Mouse (Mus musculus) cerebellum, adult 2 months (tissue): ENCODE data around the gene Nxpe5. TPM values are rescaled to one million over a fixed set of nuclear protein-coding genes. Genes with fewer than 3 reads are reported as not detected.

Experiments
- DNase-seq, 2 experiments: peaks; one replicate each; pipeline ENCODE4 v3.0.0; 2021
- H3K27ac ChIP-seq: fragments of 200-500 bp; 2 replicates; pipeline ENCODE4 v1.5.1; 2012; ENCODE audit warnings: low read length, control low read depth, inconsistent platforms; ENCODE audit not compliant: insufficient read depth
- H3K27me3 ChIP-seq: fragments of 200-500 bp; 2 replicates; pipeline ENCODE4 v1.6.1; 2012; ENCODE audit warnings: inconsistent platforms, mild to moderate bottlenecking, low read length, moderate library complexity; ENCODE audit not compliant: control insufficient read depth, insufficient read depth
- H3K4me1 ChIP-seq: fragments of 200-500 bp; 2 replicates; pipeline ENCODE4 v1.6.1; 2011; ENCODE audit warnings: low read length; ENCODE audit not compliant: control insufficient read depth, insufficient read depth
- H3K4me3 ChIP-seq: fragments of 200-500 bp; replicated peaks from 2 replicates; pipeline ENCODE3; 2011; ENCODE audit warnings: mild to moderate bottlenecking, low read depth, low read length, control low read depth; ENCODE audit not compliant: insufficient read depth
- CTCF ChIP-seq: fragments of 200-500 bp; IDR thresholded peaks from 2 replicates; pipeline ENCODE4 v1.5.1; 2011; ENCODE audit warnings: low read depth, mild to moderate bottlenecking, control low read depth, low read length, moderate library complexity, borderline replicate concordance; ENCODE audit not compliant: insufficient read depth
- POLR2A ChIP-seq: fragments of 200-500 bp; IDR thresholded peaks from 2 replicates; pipeline ENCODE4 v1.6.1; 2011; ENCODE audit warnings: low read length, control low read depth, borderline replicate concordance; ENCODE audit not compliant: insufficient read depth
- WGBS: fragments of 180-500 bp; shearing (Covaris S2); methylation state at CpG from one replicate; pipeline ENCODE4 v1.1.7; 2018; 5-methylcytosine and 5-hydroxymethylcytosine counted together
- polyA plus RNA-seq: library from polyadenylated mRNA; depleted of rRNA; stranded (reverse); fragments of >200 nt; gene quantifications from 2 replicates; pipeline ENCODE4 v1.2.3, GENCODE M21; 2012; rRNA removed

Nxpe5 gene
- polyA plus RNA-seq, 1 experiment = not detected

GRCm38 (mm10) chr5:138280829-138281228 lies 55.1 kb downstream of the Nxpe5 start:
- no peak overlapping the region for H3K27ac ChIP-seq
- no peak for DNase-seq
- H3K4me3 ChIP-seq = no peak overlapping the region
- TF ChIP-seq CTCF (no peak), POLR2A (no peak)
- H3K27me3 ChIP-seq = no peaks in the 10 kb centered on the region
- WGBS = 93% methylated on average over 15 of the region's 15 CpGs
- no peaks in the 10 kb centered on the region for H3K4me1 ChIP-seq

GRCm38 (mm10) chr5:138281798-138282197 lies 56.1 kb downstream of the Nxpe5 start:
- no peak overlapping the region for H3K27ac ChIP-seq
- WGBS = 86% methylated on average over 2 of the region's 2 CpGs
- no peak for DNase-seq
- H3K4me3 ChIP-seq = no peak overlapping the region
- no peaks in the 10 kb centered on the region for H3K4me1 ChIP-seq
- no peaks in the 10 kb centered on the region for H3K27me3 ChIP-seq
- TF ChIP-seq POLR2A (no peak), CTCF (no peak)

DNA sequence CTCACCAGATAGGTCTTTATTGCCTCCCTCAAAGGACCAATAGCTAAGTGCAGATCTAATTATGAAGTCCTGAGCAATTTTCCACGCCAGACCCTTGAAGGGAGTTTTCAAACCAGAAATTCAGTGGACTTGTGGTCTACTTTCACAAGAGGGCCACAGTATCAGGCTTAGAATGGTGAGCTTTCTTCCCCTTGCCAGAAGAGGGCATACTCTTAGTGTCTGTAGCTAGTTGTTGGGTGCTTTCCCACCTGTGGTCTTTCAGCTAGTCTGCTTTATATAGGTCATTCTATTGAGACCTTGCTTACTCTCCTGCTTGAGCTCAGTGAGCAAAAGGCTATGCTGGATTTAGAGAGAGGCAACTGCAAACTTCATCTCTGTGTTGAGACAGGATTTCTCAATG lies 57.8 kb downstream of the Nxpe5 start:
- H3K4me1 ChIP-seq = no peaks in the 10 kb centered on the region
- H3K4me3 ChIP-seq = no peak overlapping the region
- no peak overlapping the region for H3K27ac ChIP-seq
- H3K27me3 ChIP-seq = no peaks in the 10 kb centered on the region
- no peak for DNase-seq
- no peak for TF ChIP-seq CTCF
- no peak for TF ChIP-seq POLR2A
- 63% methylated on average over 1 of the region's 1 CpGs for WGBS

DNA sequence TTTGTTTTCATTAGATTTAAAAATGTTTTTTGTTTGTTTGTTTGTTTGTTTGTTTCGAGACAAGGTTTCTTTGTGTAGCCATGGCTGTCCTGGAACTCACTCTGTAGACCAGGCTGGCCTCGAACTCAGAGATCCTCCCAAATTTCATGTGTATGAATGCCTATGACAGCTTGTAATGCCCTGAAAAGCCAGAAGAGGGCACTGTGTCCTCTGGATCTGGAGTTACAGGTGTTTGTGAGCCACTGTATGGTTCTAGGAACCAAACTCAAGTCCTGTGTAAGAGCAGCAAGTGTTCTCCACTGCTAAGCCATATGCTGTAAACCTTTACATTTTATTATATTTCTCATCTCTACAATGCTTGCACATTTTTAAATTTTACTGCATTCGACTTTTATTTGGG lies 62.2 kb downstream of the Nxpe5 start:
- 72% methylated on average over 3 of the region's 3 CpGs for WGBS

GRCm38 (mm10) chr5:138291638-138292037 lies 65.9 kb downstream of the Nxpe5 start:
- TF ChIP-seq POLR2A (no peak), CTCF (no peak)
- 75% methylated on average over 1 of the region's 1 CpGs for WGBS

More for the DNA sequence above, 62.2 kb downstream of the Nxpe5 start:
- H3K27me3 ChIP-seq = no peaks in the 10 kb centered on the region
- no peak overlapping the region for H3K27ac ChIP-seq
- H3K4me3 ChIP-seq = no peak overlapping the region
- no peaks in the 10 kb centered on the region for H3K4me1 ChIP-seq
- no peak for TF ChIP-seq POLR2A
- no peak for TF ChIP-seq CTCF
- no peak for DNase-seq

DNA sequence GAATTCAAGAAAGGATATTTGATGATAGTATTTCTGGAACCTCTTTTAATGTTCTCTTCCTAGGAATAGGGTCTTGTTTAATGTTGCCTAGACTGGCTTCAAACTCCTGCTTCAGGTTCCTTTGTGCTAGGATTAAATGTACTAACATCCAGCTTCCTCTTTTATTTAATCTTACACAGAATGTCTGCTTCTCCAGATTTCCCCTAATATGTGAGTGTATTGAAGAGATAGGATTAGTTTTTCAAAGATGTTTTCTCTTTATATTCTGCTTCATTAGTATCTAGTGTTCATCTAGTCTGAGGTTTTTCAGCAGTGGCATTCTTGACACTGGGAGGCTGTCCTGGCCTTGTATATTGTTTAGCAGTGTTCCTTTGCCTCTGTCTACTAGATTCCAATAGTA lies 68.5 kb downstream of the Nxpe5 start:
- Histone ChIP-seq H3K27ac (no peak overlapping the region), H3K27me3 (no peaks in the 10 kb centered on the region), H3K4me3 (no peak overlapping the region), H3K4me1 (no peaks in the 10 kb centered on the region)
- DNase-seq = no peak
- no peak for TF ChIP-seq POLR2A
- no peak for TF ChIP-seq CTCF

More at GRCm38 (mm10) chr5:138291638-138292037, 65.9 kb downstream of the Nxpe5 start:
- DNase-seq = no peak
- Histone ChIP-seq H3K4me1 (no peaks in the 10 kb centered on the region), H3K27me3 (no peaks in the 10 kb centered on the region), H3K27ac (no peak overlapping the region), H3K4me3 (no peak overlapping the region)

DNA sequence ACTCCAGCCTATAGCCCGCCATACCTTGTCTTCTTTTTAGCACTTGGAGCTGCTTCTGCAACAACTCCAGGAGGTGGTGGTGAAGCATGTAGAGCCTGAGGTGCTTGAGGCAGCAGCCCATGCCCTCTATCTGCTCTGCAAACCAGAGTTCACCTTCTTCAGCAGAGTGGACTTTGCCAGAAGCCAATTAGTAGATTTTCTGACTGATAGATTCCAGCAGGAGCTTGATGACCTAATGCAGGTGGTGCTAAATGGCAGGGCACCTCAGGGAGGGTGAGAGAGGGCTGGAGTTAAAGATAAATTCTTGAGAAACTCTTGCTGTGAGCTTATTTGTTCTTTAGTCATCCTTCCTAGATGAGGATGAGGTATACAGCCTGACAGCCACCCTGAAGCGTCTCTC lies 73.9 kb downstream of the Nxpe5 start:
- TF ChIP-seq CTCF (no peak), POLR2A (no peak)
- Histone ChIP-seq H3K27me3 (no peaks in the 10 kb centered on the region), H3K4me3 (no peak overlapping the region), H3K27ac (no peak overlapping the region), H3K4me1 (no peaks in the 10 kb centered on the region)
- DNase-seq = no peak
- 89% methylated on average over 2 of the region's 2 CpGs for WGBS

Other genes with a start within 250 kb of the Nxpe5 start
- gene Azgp1, start 244.4 kb upstream of the Nxpe5 start, polyA plus RNA-seq = 0.08 and 0.21 TPM in 2 replicates
- not detected in 2 replicates for gene Smok3a, start 204.6 kb upstream of the Nxpe5 start, polyA plus RNA-seq
- gene Smok3b, start 204.5 kb upstream of the Nxpe5 start, polyA plus RNA-seq = not detected in 2 replicates
- gene Smok3c, start 172.7 kb upstream of the Nxpe5 start, polyA plus RNA-seq = not detected in 2 replicates
- 16.8 and 17.4 TPM in 2 replicates for gene Zkscan1, start 140.8 kb upstream of the Nxpe5 start, polyA plus RNA-seq
- 19.0 and 19.2 TPM in 2 replicates for gene Zscan21, start 109.0 kb upstream of the Nxpe5 start, polyA plus RNA-seq
- 3.8 and 4.2 TPM in 2 replicates for gene Zfp113, start 70.2 kb upstream of the Nxpe5 start, polyA plus RNA-seq
- 147 and 158 TPM in 2 replicates for gene Cops6, start 64.8 kb upstream of the Nxpe5 start, polyA plus RNA-seq
- gene Ap4m1, start 53.9 kb upstream of the Nxpe5 start, polyA plus RNA-seq = 25.8 and 28.3 TPM in 2 replicates
- gene Mcm7, start 53.5 kb upstream of the Nxpe5 start, polyA plus RNA-seq = 23.0 and 24.5 TPM in 2 replicates
- gene Taf6, start 38.4 kb upstream of the Nxpe5 start, polyA plus RNA-seq = 52.7 and 54.8 TPM in 2 replicates
- gene Cnpy4, start 38.4 kb upstream of the Nxpe5 start, polyA plus RNA-seq = 17.3 and 18.3 TPM in 2 replicates
- 7.4 and 7.5 TPM in 2 replicates for gene Mblac1, start 31.6 kb upstream of the Nxpe5 start, polyA plus RNA-seq
- 168 and 176 TPM in 2 replicates for gene Lamtor4, start 29.6 kb downstream of the Nxpe5 start, polyA plus RNA-seq
- gene BC037034, start 38.1 kb downstream of the Nxpe5 start, polyA plus RNA-seq = 90.1 and 92.0 TPM in 2 replicates
- 1.5 and 2.0 TPM in 2 replicates for gene Gal3st4, start 46.9 kb downstream of the Nxpe5 start, polyA plus RNA-seq
- 0.03 and 0.05 TPM in 2 replicates for gene Gm43720, start 54.1 kb downstream of the Nxpe5 start, polyA plus RNA-seq
- 4.6 and 4.7 TPM in 2 replicates for gene Gpc2, start 54.1 kb downstream of the Nxpe5 start, polyA plus RNA-seq
- 1.9 and 2.5 TPM in 2 replicates for gene Stag3, start 54.3 kb downstream of the Nxpe5 start, polyA plus RNA-seq
- 0.10 TPM in 1 of 2 replicates, not detected in the other for gene Pvrig, start 116.1 kb downstream of the Nxpe5 start, polyA plus RNA-seq
- 18.4 and 19.2 TPM in 2 replicates for gene Zfp157, start 215.6 kb downstream of the Nxpe5 start, polyA plus RNA-seq